Mouse (Mus musculus): ENCODE measurements around the gene Spata25. TPM values are rescaled to one million over a fixed set of nuclear protein-coding genes. Genes with fewer than 3 reads are reported as not detected.
"Not testable (repeated sequence)": the region's sequence is repeated elsewhere in the genome, so short reads cannot be mapped to it uniquely, and the experiment has no call there.

Gene Spata25
- total and polyA plus RNA-seq, 2 experiments from 2014 or later = not detected

GRCm38 (mm10) chr2:164800252-164801004, 27.9 kb downstream of the Spata25 start:
- 94% methylated on average over 13 of the region's 13 CpGs for WGBS
- ATAC-seq (ENCODE audit: low FRiP score) = no peak
- Histone ChIP-seq H3K27me3 (ENCODE audit: insufficient read depth, low read length) (no peaks in the 10 kb centered on the region), H3K9me3 (ENCODE audit: low read length) (no peaks in the 10 kb centered on the region), H3K4me3 (ENCODE audit: low read depth, low read length) (no peak overlapping the region), H3K4me1 (ENCODE audit: insufficient read depth, low read length) (no peaks in the 10 kb centered on the region), H3K9ac (replicated peaks; ENCODE audit: low read length, poor library complexity, severe bottlenecking) (no peak overlapping the region), H3K27ac (ENCODE audit: low read depth, low read length) (no peak overlapping the region), H3K4me2 (ENCODE audit: low read depth, low read length, poor library complexity, severe bottlenecking) (no peak overlapping the region), H3K36me3 (ENCODE audit: insufficient read depth, low read length) (peaks cover 15% of the 10 kb centered on the region; the same call in 1 of the 2 replicates)
- no peak for DNase-seq (ENCODE audit: low spot score)
- no peak for TF ChIP-seq CTCF (IDR thresholded peaks at IDR 0.05)

- WGBS = 84% methylated on average over 6 of the region's 6 CpGs
- DNase-seq (ENCODE audit: low spot score); H3K4me2 ChIP-seq (ENCODE audit: low read depth, low read length, poor library complexity, severe bottlenecking); H3K9ac ChIP-seq (replicated peaks; ENCODE audit: low read length, poor library complexity, severe bottlenecking); H3K4me1 ChIP-seq (ENCODE audit: insufficient read depth, low read length); H3K27me3 ChIP-seq (ENCODE audit: insufficient read depth, low read length); H3K27ac ChIP-seq (ENCODE audit: low read depth, low read length); ATAC-seq (ENCODE audit: low FRiP score); H3K9me3 ChIP-seq (ENCODE audit: low read length); H3K4me3 ChIP-seq (ENCODE audit: low read depth, low read length): not testable (repeated sequence)
- H3K36me3 ChIP-seq (ENCODE audit: insufficient read depth, low read length) = peaks cover 23% of the 10 kb centered on the region; the same call in 1 of the 2 replicates
- peak; percentile 55 for TF ChIP-seq CTCF (IDR thresholded peaks at IDR 0.05)
Observed at GRCm38 (mm10) chr2:164798554-164798953, 29.8 kb downstream of the Spata25 start.

- Histone ChIP-seq H3K9me3 (ENCODE audit: low read length) (no peaks in the 10 kb centered on the region), H3K27me3 (ENCODE audit: insufficient read depth, low read length) (no peaks in the 10 kb centered on the region), H3K4me2 (ENCODE audit: low read depth, low read length, poor library complexity, severe bottlenecking) (no peak overlapping the region), H3K27ac (ENCODE audit: low read depth, low read length) (no peak overlapping the region), H3K4me1 (ENCODE audit: insufficient read depth, low read length) (no peaks in the 10 kb centered on the region), H3K36me3 (ENCODE audit: insufficient read depth, low read length) (peaks cover 38% of the 10 kb centered on the region; the same call in 1 of the 2 replicates), H3K9ac (replicated peaks; ENCODE audit: low read length, poor library complexity, severe bottlenecking) (no peak overlapping the region), H3K4me3 (ENCODE audit: low read depth, low read length) (no peak overlapping the region)
- WGBS = 88% methylated on average over 4 of the region's 4 CpGs
- DNase-seq (ENCODE audit: low spot score) (no peak), ATAC-seq (ENCODE audit: low FRiP score) (no peak)
- no peak for TF ChIP-seq CTCF (IDR thresholded peaks at IDR 0.05)
Observed at GRCm38 (mm10) chr2:164795868-164796267, 32.5 kb downstream of the Spata25 start.

GRCm38 (mm10) chr2:164794293-164794692, 34.0 kb downstream of the Spata25 start:
- Histone ChIP-seq H3K9ac (replicated peaks; ENCODE audit: low read length, poor library complexity, severe bottlenecking) (no peak overlapping the region), H3K36me3 (ENCODE audit: insufficient read depth, low read length) (peaks cover 40% of the 10 kb centered on the region; the same call in 1 of the 2 replicates), H3K4me2 (ENCODE audit: low read depth, low read length, poor library complexity, severe bottlenecking) (no peak overlapping the region), H3K9me3 (ENCODE audit: low read length) (no peaks in the 10 kb centered on the region), H3K4me3 (ENCODE audit: low read depth, low read length) (no peak overlapping the region), H3K27me3 (ENCODE audit: insufficient read depth, low read length) (no peaks in the 10 kb centered on the region), H3K4me1 (ENCODE audit: insufficient read depth, low read length) (no peaks in the 10 kb centered on the region), H3K27ac (ENCODE audit: low read depth, low read length) (no peak overlapping the region)
- TF ChIP-seq CTCF (IDR thresholded peaks at IDR 0.05) = peak; percentile 88
- DNase-seq (ENCODE audit: low spot score) (peak; percentile 95), ATAC-seq (ENCODE audit: low FRiP score) (no peak)
- 27% methylated on average over 5 of the region's 5 CpGs for WGBS

GRCm38 (mm10) chr2:164793772-164794171, 34.6 kb downstream of the Spata25 start:
- Histone ChIP-seq H3K9ac (replicated peaks; ENCODE audit: low read length, poor library complexity, severe bottlenecking) (no peak overlapping the region), H3K27ac (ENCODE audit: low read depth, low read length) (no peak overlapping the region), H3K4me1 (ENCODE audit: insufficient read depth, low read length) (no peaks in the 10 kb centered on the region), H3K36me3 (ENCODE audit: insufficient read depth, low read length) (peaks cover 40% of the 10 kb centered on the region; the same call in 1 of the 2 replicates), H3K27me3 (ENCODE audit: insufficient read depth, low read length) (no peaks in the 10 kb centered on the region), H3K9me3 (ENCODE audit: low read length) (no peaks in the 10 kb centered on the region), H3K4me3 (ENCODE audit: low read depth, low read length) (no peak overlapping the region), H3K4me2 (ENCODE audit: low read depth, low read length, poor library complexity, severe bottlenecking) (no peak overlapping the region)
- peak; percentile 46 for TF ChIP-seq CTCF (IDR thresholded peaks at IDR 0.05)
- peak; percentile 36 for DNase-seq (ENCODE audit: low spot score)
- 96% methylated on average over 2 of the region's 2 CpGs for WGBS
- ATAC-seq (ENCODE audit: low FRiP score) = no peak

- no peaks in the 10 kb centered on the region for H3K9me3 ChIP-seq (ENCODE audit: low read length)
- 90% methylated on average over 3 of the region's 3 CpGs for WGBS
- H3K27ac ChIP-seq (ENCODE audit: low read depth, low read length) = no peak overlapping the region
- DNase-seq (ENCODE audit: low spot score) (peak; percentile 38), ATAC-seq (ENCODE audit: low FRiP score) (no peak)
- no peak overlapping the region for H3K4me3 ChIP-seq (ENCODE audit: low read depth, low read length)
- peak; percentile 71 for TF ChIP-seq CTCF (IDR thresholded peaks at IDR 0.05)
- H3K9ac ChIP-seq (replicated peaks; ENCODE audit: low read length, poor library complexity, severe bottlenecking) = no peak overlapping the region
- H3K4me2 ChIP-seq (ENCODE audit: low read depth, low read length, poor library complexity, severe bottlenecking) = no peak overlapping the region
- no peaks in the 10 kb centered on the region for H3K4me1 ChIP-seq (ENCODE audit: insufficient read depth, low read length)
- H3K36me3 ChIP-seq (ENCODE audit: insufficient read depth, low read length) = peaks cover 40% of the 10 kb centered on the region; the same call in 1 of the 2 replicates
- H3K27me3 ChIP-seq (ENCODE audit: insufficient read depth, low read length) = no peaks in the 10 kb centered on the region
Observed at GRCm38 (mm10) chr2:164793236-164793635, 35.1 kb downstream of the Spata25 start.
